Mouse (Mus musculus) heart, adult 2 months (tissue): Measurements from ENCODE around the gene Rps19. TPM values are rescaled to one million over a fixed set of nuclear protein-coding genes. Genes with fewer than 3 reads are reported as not detected.

Experiments
- DNase-seq, 2 experiments: peaks; one replicate each; pipeline ENCODE4 v3.0.0; 2021
- H3K27ac ChIP-seq: fragments of 200-600 bp; 2 replicates; pipeline ENCODE4 v1.8.1; 2022
- H3K27me3 ChIP-seq: fragments of 200-500 bp; 2 replicates; pipeline ENCODE4 v1.6.1; 2012; ENCODE audit warnings: mild to moderate bottlenecking, low read length, inconsistent platforms, mixed read lengths; ENCODE audit not compliant: control insufficient read depth, insufficient read depth
- H3K36me3 ChIP-seq: fragments of 200-500 bp; 2 replicates; pipeline ENCODE4 v1.6.1; 2012; ENCODE audit warnings: low read length, inconsistent platforms; ENCODE audit not compliant: control insufficient read depth, insufficient read depth
- H3K4me1 ChIP-seq: fragments of 200-500 bp; 2 replicates; pipeline ENCODE4 v1.6.1; 2011; ENCODE audit warnings: low read length; ENCODE audit not compliant: control insufficient read depth, insufficient read depth
- H3K4me3 ChIP-seq: fragments of 200-600 bp; 2 replicates; pipeline ENCODE4 v1.8.1; 2022
- H3K79me2 ChIP-seq: fragments of 200-500 bp; replicated peaks from 2 replicates; pipeline ENCODE4 v1.6.1; 2012; ENCODE audit warnings: mild to moderate bottlenecking, inconsistent platforms, low read length, moderate library complexity, mixed read lengths; ENCODE audit not compliant: control insufficient read depth, insufficient read depth
- H3K9ac ChIP-seq: fragments of 200-500 bp; 2 replicates; pipeline ENCODE4 v1.6.1; 2012; ENCODE audit warnings: low read depth, mild to moderate bottlenecking, control low read depth, inconsistent platforms, low read length, mixed read lengths
- CTCF ChIP-seq: fragments of 200-600 bp; IDR thresholded peaks from 2 replicates; pipeline ENCODE4 v1.8.1; 2022; ENCODE audit warnings: antibody characterized with exemption, mild to moderate bottlenecking, moderate library complexity
- EP300 ChIP-seq: fragments of 200-500 bp; IDR thresholded peaks from 2 replicates; pipeline ENCODE4 v1.6.1; 2011; ENCODE audit warnings: low read depth, low read length, control low read depth; ENCODE audit not compliant: insufficient read depth
- POLR2A ChIP-seq: fragments of 200-500 bp; IDR thresholded peaks from 2 replicates; pipeline ENCODE4 v1.6.1; 2011; ENCODE audit warnings: mild to moderate bottlenecking, low read depth, low read length, control low read depth; ENCODE audit not compliant: insufficient read depth
- WGBS: fragments of 180-500 bp; shearing (Covaris S2); methylation state at CpG from one replicate; pipeline ENCODE4 v1.1.7; 2018; 5-methylcytosine and 5-hydroxymethylcytosine counted together
- intact Hi-C: fragments of 180-260 bp; cut with DNase I; formaldehyde crosslinking; loops from one replicate; pipeline ENCODE4 v1.15.1; 2025
- polyA plus RNA-seq: library from polyadenylated mRNA; depleted of rRNA; stranded (reverse); fragments of >200 nt; gene quantifications from 2 replicates; pipeline ENCODE4 v1.2.3, GENCODE M21; 2012
- total RNA-seq, 2 experiments: library from RNA; stranded (reverse); gene quantifications; 2 replicates each; pipeline ENCODE4 v1.2.3; 2021

Rps19 gene
- total and polyA plus RNA-seq, 3 experiments, result 256 to 584 (median 505) TPM

- WGBS, result 87% methylated on average over 9 of the region's 9 CpGs
- peaks cover 11% of the 10 kb centered on the region for H3K36me3 ChIP-seq
- H3K4me1 ChIP-seq, result peaks cover 4% of the 10 kb centered on the region
- H3K9ac ChIP-seq, result no peak overlapping the region
- DNase-seq, result no peak
- TF ChIP-seq CTCF (no peak), EP300 (no peak), POLR2A (no peak)
- H3K4me3 ChIP-seq, result no peak overlapping the region
- H3K27me3 ChIP-seq, result no peaks in the 10 kb centered on the region
- intact Hi-C loops, result loop anchor here (10.0 kb wide), 1 partner anchor 352 kb away; the partner anchor contains the start of gene Gsk3a
- no peak overlapping the region for H3K27ac ChIP-seq
- H3K79me2 ChIP-seq, result peaks cover 5% of the 10 kb centered on the region
Observed at GRCm38 (mm10) chr7:24882416-24883199, 1.6 kb upstream of the Rps19 start.

GRCm38 (mm10) chr7:24884693-24885291, 621 bp downstream of the Rps19 start:
- Histone ChIP-seq H3K27ac (peak overlapping the region; percentile 96), H3K4me3 (peak overlapping the region; percentile 99), H3K79me2 (peaks cover 5% of the 10 kb centered on the region), H3K27me3 (no peaks in the 10 kb centered on the region), H3K9ac (peak overlapping the region; percentile 84), H3K36me3 (peaks cover 11% of the 10 kb centered on the region), H3K4me1 (peaks cover 4% of the 10 kb centered on the region)
- intact Hi-C loops, result loop anchor here (1.0 to 10.0 kb wide), 4 partner anchors 20 to 567 kb away; partner anchors contain the start of genes Gsk3a and Zfp94
- under 1% methylated on average over 47 of the region's 47 CpGs for WGBS
- DNase-seq, result no peak
- TF ChIP-seq EP300 (no peak), POLR2A (no peak; the same call in 1 of the 2 replicates), CTCF (no peak)

DNA sequence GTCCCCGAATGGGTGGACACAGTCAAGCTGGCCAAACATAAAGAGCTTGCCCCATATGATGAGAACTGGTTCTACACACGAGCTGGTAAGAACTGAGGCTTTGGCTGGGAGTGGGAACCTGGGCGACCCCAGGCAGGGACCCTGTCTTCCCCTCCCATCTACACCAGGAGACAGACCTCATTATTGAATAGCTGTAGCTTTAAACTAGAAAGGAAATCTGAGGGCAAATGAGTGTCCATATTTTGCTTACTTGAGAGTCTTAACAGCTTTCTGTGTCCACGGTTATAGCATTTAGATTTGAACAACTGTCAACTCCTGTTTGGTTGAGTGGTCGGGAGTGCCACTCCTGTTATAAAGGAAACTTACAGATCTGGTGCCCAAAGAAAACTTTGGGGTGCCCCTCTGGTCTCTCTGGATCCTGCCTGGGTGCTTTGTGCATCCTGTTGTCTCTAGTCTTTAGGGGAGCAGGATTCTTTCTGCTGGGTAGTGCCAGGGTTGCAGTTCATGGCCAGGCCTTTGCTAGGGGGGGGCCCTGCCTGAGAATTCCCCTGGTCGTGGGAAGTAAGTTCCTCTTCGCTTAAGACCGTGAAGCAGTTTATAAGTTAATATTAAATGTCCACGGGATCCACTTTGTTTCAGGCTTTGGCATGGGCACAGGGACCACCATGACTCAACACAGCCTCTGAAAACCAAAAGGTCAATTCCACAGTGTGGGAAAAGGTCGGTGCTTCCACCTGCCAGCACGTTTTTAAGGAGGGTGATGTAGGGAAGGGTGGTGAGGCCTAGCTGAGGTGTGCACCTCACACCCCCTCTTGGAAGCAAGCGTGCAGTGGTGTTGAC, 1.5 kb downstream of the Rps19 start:
- H3K27ac ChIP-seq, result peak overlapping the region; percentile 96; the same call in 1 of the 2 replicates
- H3K79me2 ChIP-seq, result peaks cover 5% of the 10 kb centered on the region

DNA sequence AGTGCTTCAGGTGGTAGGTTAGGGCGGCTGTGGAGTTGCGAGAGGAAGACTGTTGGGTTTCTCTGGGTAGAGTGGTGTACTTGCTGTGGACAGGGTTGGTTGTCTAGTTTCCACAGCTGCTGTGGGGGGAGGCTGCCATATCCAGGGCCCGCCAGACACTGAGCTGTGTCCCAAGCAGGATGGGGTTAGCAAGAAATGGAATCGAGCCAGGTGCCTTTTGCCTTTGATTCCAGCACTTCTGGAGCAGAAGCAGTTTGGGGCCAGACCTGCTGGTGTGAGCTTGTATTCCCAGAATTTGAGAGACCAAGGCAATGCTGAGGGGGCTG, 2.1 kb downstream of the Rps19 start:
- no peaks in the 10 kb centered on the region for H3K27me3 ChIP-seq
- H3K9ac ChIP-seq, result peak overlapping the region; percentile 14; the same call in 1 of the 2 replicates
- no peak for DNase-seq
- peaks cover 11% of the 10 kb centered on the region for H3K36me3 ChIP-seq
- peaks cover 5% of the 10 kb centered on the region for H3K79me2 ChIP-seq
- TF ChIP-seq EP300 (no peak), POLR2A (no peak), CTCF (no peak)
- peaks cover 4% of the 10 kb centered on the region for H3K4me1 ChIP-seq
- WGBS, result 36% methylated on average over 4 of the region's 4 CpGs
- H3K4me3 ChIP-seq, result no peak overlapping the region
- H3K27ac ChIP-seq, result no peak overlapping the region
- intact Hi-C loops, result loop anchor here (5.0 to 10.0 kb wide), 3 partner anchors 191 to 569 kb away; partner anchors contain the start of genes Gsk3a and Zfp94

More for the DNA sequence above, 1.5 kb downstream of the Rps19 start:
- H3K4me3 ChIP-seq, result peak overlapping the region; percentile 99
- TF ChIP-seq POLR2A (no peak), EP300 (no peak), CTCF (no peak)
- H3K9ac ChIP-seq, result peak overlapping the region; percentile 41
- peaks cover 4% of the 10 kb centered on the region for H3K4me1 ChIP-seq
- WGBS, result 24% methylated on average over 12 of the region's 12 CpGs
- intact Hi-C loops, result loop anchor here (5.0 to 10.0 kb wide), 3 partner anchors 192 to 568 kb away; partner anchors contain the start of genes Gsk3a and Zfp94
- H3K27me3 ChIP-seq, result no peaks in the 10 kb centered on the region
- no peak for DNase-seq
- H3K36me3 ChIP-seq, result peaks cover 11% of the 10 kb centered on the region

- Histone ChIP-seq H3K9ac (no peak overlapping the region), H3K4me1 (peaks cover 4% of the 10 kb centered on the region), H3K27me3 (no peaks in the 10 kb centered on the region), H3K4me3 (no peak overlapping the region), H3K36me3 (peaks cover 11% of the 10 kb centered on the region), H3K79me2 (peaks cover 5% of the 10 kb centered on the region), H3K27ac (no peak overlapping the region)
- TF ChIP-seq EP300 (no peak), CTCF (no peak), POLR2A (no peak)
- intact Hi-C loops, result loop anchor here (5.0 to 10.0 kb wide), 3 partner anchors 190 to 570 kb away; partner anchors contain the start of genes Gsk3a and Zfp94
- WGBS, result 59% methylated on average over 4 of the region's 4 CpGs
- no peak for DNase-seq
Observed at GRCm38 (mm10) chr7:24887096-24887495, 2.9 kb downstream of the Rps19 start.
